Mouse (Mus musculus): ENCODE data around the gene Raph1. TPM values are rescaled to one million over a fixed set of nuclear protein-coding genes. Genes with fewer than 3 reads are reported as not detected.
"Not testable (repeated sequence)": the region's sequence is repeated elsewhere in the genome, so short reads cannot be mapped to it uniquely, and the experiment has no call there.

Raph1 gene
- polyA plus RNA-seq, 1 experiment from 2014 or later = 27.9 TPM

GRCm38 (mm10) chr1:60481561-60481960 is 85.3 kb downstream of the Raph1 start:
- Histone ChIP-seq H3K27me3 (no peaks in the 10 kb centered on the region), H3K4me1 (no peaks in the 10 kb centered on the region), H3K27ac (no peak overlapping the region), H3K36me3 (replicated peaks) (peaks cover 33% of the 10 kb centered on the region), H3K4me3 (replicated peaks) (no peak overlapping the region), H3K9ac (no peak overlapping the region), H3K9me3 (no peaks in the 10 kb centered on the region), H3K4me2 (no peak overlapping the region)
- no peak for ATAC-seq (ENCODE audit: low FRiP score)
- 69% methylated on average over 1 of the region's 1 CpGs for WGBS

GRCm38 (mm10) chr1:60470541-60470940 is 96.4 kb downstream of the Raph1 start:
- H3K9me3 ChIP-seq = no peaks in the 10 kb centered on the region
- 95% methylated on average over 7 of the region's 7 CpGs for WGBS
- H3K4me3 ChIP-seq (replicated peaks) = no peak overlapping the region
- no peaks in the 10 kb centered on the region for H3K4me1 ChIP-seq
- peaks cover 20% of the 10 kb centered on the region for H3K36me3 ChIP-seq (replicated peaks)
- no peak overlapping the region for H3K4me2 ChIP-seq
- H3K27me3 ChIP-seq = no peaks in the 10 kb centered on the region
- no peak for ATAC-seq (ENCODE audit: low FRiP score)
- no peak overlapping the region for H3K9ac ChIP-seq
- no peak overlapping the region for H3K27ac ChIP-seq

GRCm38 (mm10) chr1:60469491-60469890 is 97.4 kb downstream of the Raph1 start:
- no peaks in the 10 kb centered on the region for H3K4me1 ChIP-seq
- H3K9me3 ChIP-seq = no peaks in the 10 kb centered on the region
- H3K4me2 ChIP-seq = no peak overlapping the region
- H3K27me3 ChIP-seq = no peaks in the 10 kb centered on the region
- no peak overlapping the region for H3K27ac ChIP-seq
- H3K9ac ChIP-seq = no peak overlapping the region
- H3K36me3 ChIP-seq (replicated peaks) = peaks cover 29% of the 10 kb centered on the region
- no peak for ATAC-seq (ENCODE audit: low FRiP score)
- 97% methylated on average over 2 of the region's 2 CpGs for WGBS
- H3K4me3 ChIP-seq (replicated peaks) = no peak overlapping the region

- Histone ChIP-seq H3K4me2 (no peak overlapping the region), H3K27ac (no peak overlapping the region), H3K4me3 (replicated peaks) (no peak overlapping the region), H3K27me3 (no peaks in the 10 kb centered on the region), H3K9ac (no peak overlapping the region), H3K36me3 (replicated peaks) (peaks cover 20% of the 10 kb centered on the region), H3K4me1 (no peaks in the 10 kb centered on the region), H3K9me3 (no peaks in the 10 kb centered on the region)
- ATAC-seq (ENCODE audit: low FRiP score) = no peak
- 88% methylated on average over 1 of the region's 1 CpGs for WGBS
These were observed 106.3 kb downstream of the Raph1 start for GRCm38 (mm10) chr1:60460623-60461022.

GRCm38 (mm10) chr1:60449896-60450295 is 117.0 kb downstream of the Raph1 start:
- 44% methylated on average over 1 of the region's 1 CpGs for WGBS
- peaks cover 20% of the 10 kb centered on the region for H3K36me3 ChIP-seq (replicated peaks)

GRCm38 (mm10) chr1:60447067-60447466 is 119.8 kb downstream of the Raph1 start:
- WGBS = 88% methylated on average over 12 of the region's 12 CpGs
- no peaks in the 10 kb centered on the region for H3K9me3 ChIP-seq
- H3K9ac ChIP-seq = no peak overlapping the region
- peaks cover 16% of the 10 kb centered on the region for H3K36me3 ChIP-seq (replicated peaks)
- no peak overlapping the region for H3K4me3 ChIP-seq (replicated peaks)
- no peak overlapping the region for H3K27ac ChIP-seq
- no peak for ATAC-seq (ENCODE audit: low FRiP score)
- H3K27me3 ChIP-seq = no peaks in the 10 kb centered on the region
- H3K4me1 ChIP-seq = no peaks in the 10 kb centered on the region
- no peak overlapping the region for H3K4me2 ChIP-seq

More at GRCm38 (mm10) chr1:60449896-60450295, 117.0 kb downstream of the Raph1 start:
- Histone ChIP-seq H3K9me3 (no peaks in the 10 kb centered on the region), H3K4me2 (no peak overlapping the region), H3K4me1 (no peaks in the 10 kb centered on the region), H3K4me3 (replicated peaks) (no peak overlapping the region), H3K27ac (no peak overlapping the region), H3K9ac (no peak overlapping the region), H3K27me3 (no peaks in the 10 kb centered on the region)
- ATAC-seq (ENCODE audit: low FRiP score) = no peak

GRCm38 (mm10) chr1:60441438-60441837 is 125.5 kb downstream of the Raph1 start:
- not testable (repeated sequence) for H3K27ac ChIP-seq; H3K27me3 ChIP-seq; H3K4me1 ChIP-seq; H3K9ac ChIP-seq; H3K9me3 ChIP-seq; H3K4me3 ChIP-seq (replicated peaks); ATAC-seq (ENCODE audit: low FRiP score); H3K4me2 ChIP-seq
- WGBS = 82% methylated on average over 5 of the region's 5 CpGs
- H3K36me3 ChIP-seq (replicated peaks) = peaks cover 11% of the 10 kb centered on the region

- Histone ChIP-seq H3K4me3 (replicated peaks) (no peak overlapping the region), H3K4me1 (no peaks in the 10 kb centered on the region), H3K4me2 (no peak overlapping the region), H3K36me3 (replicated peaks) (peaks cover 8% of the 10 kb centered on the region; the same call in 1 of the 2 replicates), H3K9me3 (no peaks in the 10 kb centered on the region), H3K27ac (no peak overlapping the region), H3K9ac (no peak overlapping the region), H3K27me3 (no peaks in the 10 kb centered on the region)
- 5% methylated on average over 1 of the region's 1 CpGs for WGBS
- ATAC-seq (ENCODE audit: low FRiP score) = no peak
These were observed 134.4 kb downstream of the Raph1 start for GRCm38 (mm10) chr1:60432497-60432896.

Small RNA genes within 50 kb of the gene (microRNA-seq; reads per million reads assigned to microRNA genes)
- gene Gm23762 = not detected

Other genes with a start within 250 kb of the Raph1 start
- gene Cyp20a1, start 223.8 kb downstream of the Raph1 start, polyA plus RNA-seq (2016; fragmentation: Nextera tagmentation; extraction: Ambion mirVana) = 18.9 and 19.3 TPM in 2 replicates
- 65.3 and 76.0 TPM in 2 replicates for gene Abi2, start 157.5 kb downstream of the Raph1 start, polyA plus RNA-seq (2016; fragmentation: Nextera tagmentation; extraction: Ambion mirVana)
- gene Cd28, start 149.7 kb upstream of the Raph1 start, polyA plus RNA-seq (2016; fragmentation: Nextera tagmentation; extraction: Ambion mirVana) = 0.15 TPM in 2 replicates